ENCODE assay signal across 15 mouse cellular contexts in genomic region chr17:45281554-45281953, GRCm38 (mm10).
"Had no signal": no experiment of that assay in that cellular context is flagged by ENCODE, and none has a peak within 500 bp of the region (broad histone marks: within the 10 kb centered on the region; RNA-seq: fewer than 3 reads in every experiment).

No protein-coding gene starts in this region.

- H3K36me3 ChIP-seq: neural tube, embryonic 13.5 days; neural tube, embryonic 15.5 days; stomach, embryonic 15.5 days had no signal

- DNase-seq: retina, postnatal 1 day; right cerebral cortex, adult 18-20 months; right cerebral cortex, postnatal 14 days; right cerebral cortex, postnatal 25 days; right cerebral cortex, postnatal 4 days; spleen, adult 18-20 months; thymus, adult 18-20 months; thymus, adult 2 months; thymus, postnatal 14 days; thymus, postnatal 25 days; thymus, postnatal 36 days; thymus, postnatal 4 days had no signal

- H3K4me3 ChIP-seq: neural tube, embryonic 13.5 days; neural tube, embryonic 15.5 days; stomach, embryonic 15.5 days had no signal

- H3K4me2 ChIP-seq: neural tube, embryonic 13.5 days; neural tube, embryonic 15.5 days; stomach, embryonic 15.5 days had no signal

- H3K9me3 ChIP-seq: neural tube, embryonic 13.5 days; neural tube, embryonic 15.5 days; stomach, embryonic 15.5 days had no signal

- H3K27me3 ChIP-seq: neural tube, embryonic 13.5 days; neural tube, embryonic 15.5 days; stomach, embryonic 15.5 days had no signal

- H3K27ac ChIP-seq: neural tube, embryonic 13.5 days; neural tube, embryonic 15.5 days; stomach, embryonic 15.5 days had no signal

- H3K9ac ChIP-seq: neural tube, embryonic 13.5 days; neural tube, embryonic 15.5 days; stomach, embryonic 15.5 days had no signal
